ENCODE assay signal across 10 mouse cellular contexts in genomic region chr5:37822116-37822707, GRCm38 (mm10). TPM values are rescaled to one million over a fixed set of nuclear protein-coding genes. Genes with fewer than 3 reads are reported as not detected.
A peak's percentile ranks its signal among the peaks of the same experiment; 100 is the strongest.
DNase-seq lines count a peak whose midpoint lies in the region; ATAC-seq lines count a peak whose summit lies in the region.
"Had no signal": no experiment of that assay in that cellular context is flagged by ENCODE, and none has a peak within 500 bp of the region (broad histone marks: within the 10 kb centered on the region; RNA-seq: fewer than 3 reads in every experiment).

No protein-coding gene starts in this region.

- intact Hi-C loops in heart, postnatal 10 days (cut with DNase I), result loop anchor here (5.0 kb wide), 1 partner anchor 215 kb away; the partner anchor contains the start of gene Stx18
- intact Hi-C loops in left cerebral cortex, postnatal 4 days (cut with DNase I), result loop anchor here (10.0 kb wide), 1 partner anchor 373 kb away; no protein-coding TSS in a partner anchor

- peaks cover 99% of the 10 kb centered on the region for H3K27me3 ChIP-seq in heart, embryonic 13.5 days (replicated peaks)
- peaks cover 39% of the 10 kb centered on the region for H3K27me3 ChIP-seq in embryonic facial prominence, embryonic 11.5 days (ENCODE audit: control insufficient read depth, insufficient read depth, low read length)
- peaks cover 92% of the 10 kb centered on the region for H3K27me3 ChIP-seq in hindbrain, embryonic 12.5 days
- H3K27me3 ChIP-seq in midbrain, embryonic 15.5 days (replicated peaks), result peaks cover 81% of the 10 kb centered on the region

- ATAC-seq in heart, embryonic 13.5 days (ENCODE audit: extremely low read depth, insufficient number of reproducible peaks, low FRiP score, low TSS enrichment), result no peak
- no peak for ATAC-seq in embryonic facial prominence, embryonic 11.5 days (replicated peaks; ENCODE audit: insufficient number of reproducible peaks, low FRiP score, low TSS enrichment, low read depth)
- no peak for ATAC-seq in hindbrain, embryonic 12.5 days (ENCODE audit: low FRiP score)
- no peak for ATAC-seq in midbrain, embryonic 15.5 days (replicated peaks)
- ATAC-seq in monocyte, adult 5-6 weeks (replicated peaks; ENCODE audit: insufficient number of reproducible peaks, low FRiP score, low TSS enrichment, poor library complexity, severe bottlenecking), result no peak

- 18% methylated on average over 11 of the region's 11 CpGs for WGBS in heart, embryonic 13.5 days
- WGBS in embryonic facial prominence, embryonic 11.5 days, result 3% methylated on average over 11 of the region's 11 CpGs
- WGBS in hindbrain, embryonic 12.5 days, result 4% methylated on average over 11 of the region's 11 CpGs
- 8% methylated on average over 11 of the region's 11 CpGs for whole genome bisulfite sequencing in midbrain, embryonic 15.5 days

- H3K27ac ChIP-seq in heart, embryonic 13.5 days (replicated peaks), result no peak overlapping the region
- peak overlapping the region; percentile 88; the same call in 1 of the 2 replicates for H3K27ac ChIP-seq in embryonic facial prominence, embryonic 11.5 days (replicated peaks; ENCODE audit: low read depth, low read length)
- H3K27ac ChIP-seq in hindbrain, embryonic 12.5 days, result no peak overlapping the region
- no peak overlapping the region for H3K27ac ChIP-seq in midbrain, embryonic 15.5 days

- peak overlapping the region; percentile 81 for H3K9ac ChIP-seq in heart, embryonic 13.5 days
- peak overlapping the region; percentile 87 for H3K9ac ChIP-seq in embryonic facial prominence, embryonic 11.5 days (replicated peaks; ENCODE audit: low read length)
- peak overlapping the region; percentile 32; the same call in 1 of the 2 replicates for H3K9ac ChIP-seq in hindbrain, embryonic 12.5 days
- H3K9ac ChIP-seq in midbrain, embryonic 15.5 days, result no peak overlapping the region

- no peaks in the 10 kb centered on the region for H3K36me3 ChIP-seq in heart, embryonic 13.5 days
- H3K36me3 ChIP-seq in embryonic facial prominence, embryonic 11.5 days (replicated peaks; ENCODE audit: control insufficient read depth, insufficient read depth, low read depth, low read length), result no peaks in the 10 kb centered on the region
- H3K36me3 ChIP-seq in hindbrain, embryonic 12.5 days, result no peaks in the 10 kb centered on the region
- H3K36me3 ChIP-seq in midbrain, embryonic 15.5 days (replicated peaks), result no peaks in the 10 kb centered on the region

- no peak for DNase-seq in heart, postnatal 10 days
- DNase-seq in embryonic facial prominence, embryonic 11.5 days (ENCODE audit: low spot score), result peak; percentile 17
- DNase-seq in left cerebral cortex, postnatal 4 days, result no peak
- no peak for DNase-seq in adrenal gland, postnatal 10 days
- DNase-seq: layer of hippocampus, adult 9-11 months; thymus, postnatal 4 days had no signal

- H3K9me3 ChIP-seq in heart, embryonic 13.5 days, result no peaks in the 10 kb centered on the region
- no peaks in the 10 kb centered on the region for H3K9me3 ChIP-seq in embryonic facial prominence, embryonic 11.5 days (replicated peaks; ENCODE audit: control insufficient read depth, low read length)
- no peaks in the 10 kb centered on the region for H3K9me3 ChIP-seq in hindbrain, embryonic 12.5 days (replicated peaks)
- H3K9me3 ChIP-seq in midbrain, embryonic 15.5 days, result no peaks in the 10 kb centered on the region

- peak overlapping the region; percentile 69 for H3K4me3 ChIP-seq in heart, embryonic 13.5 days
- peak overlapping the region; percentile 72 for H3K4me3 ChIP-seq in embryonic facial prominence, embryonic 11.5 days (ENCODE audit: low read depth, low read length)
- H3K4me3 ChIP-seq in hindbrain, embryonic 12.5 days, result peak overlapping the region; percentile 49
- peak overlapping the region; percentile 36; the same call in 1 of the 2 replicates for H3K4me3 ChIP-seq in midbrain, embryonic 15.5 days

- peaks cover 35% of the 10 kb centered on the region for H3K4me1 ChIP-seq in heart, embryonic 13.5 days
- H3K4me1 ChIP-seq in embryonic facial prominence, embryonic 11.5 days (ENCODE audit: control insufficient read depth, insufficient read depth, low read length), result peaks cover 7% of the 10 kb centered on the region; the same call in 1 of the 2 replicates
- peaks cover 48% of the 10 kb centered on the region for H3K4me1 ChIP-seq in hindbrain, embryonic 12.5 days
- H3K4me1 ChIP-seq in midbrain, embryonic 15.5 days, result peaks cover 42% of the 10 kb centered on the region

- H3K4me2 ChIP-seq in heart, embryonic 13.5 days, result peak overlapping the region; percentile 83
- peak overlapping the region; percentile 82 for H3K4me2 ChIP-seq in embryonic facial prominence, embryonic 11.5 days (ENCODE audit: low read depth, low read length)
- peak overlapping the region; percentile 63 for H3K4me2 ChIP-seq in hindbrain, embryonic 12.5 days (replicated peaks)
- no peak overlapping the region for H3K4me2 ChIP-seq in midbrain, embryonic 15.5 days

RNA-seq across cellular contexts. Expression of gene Msx1, which starts 2.2 kb away (rescaled TPM):
- 8.6 and 10.3 TPM in 2 replicates for polyA plus RNA-seq in heart, embryonic 13.5 days (2015; fragmentation: Nextera tagmentation; extraction: Ambion mirVana)
- total RNA-seq in heart, postnatal 10 days (2021), result 1 to 10 TPM; 5.8 to 6.2 TPM
- polyA plus RNA-seq in embryonic facial prominence, embryonic 11.5 days (2014; fragmentation: Nextera tagmentation; extraction: Ambion mirVana), result 330 and 367 TPM in 2 replicates
- 95.6 and 118 TPM in 2 replicates for polyA plus RNA-seq in hindbrain, embryonic 12.5 days (2016; fragmentation: Nextera tagmentation; extraction: Ambion mirVana)
- polyA plus RNA-seq in midbrain, embryonic 15.5 days (2015; fragmentation: Nextera tagmentation; extraction: Ambion mirVana), result 15.5 and 17.2 TPM in 2 replicates
- total RNA-seq in left cerebral cortex, postnatal 4 days (2021), result 1 to 10 TPM; 3.5 to 4.4 TPM
- total RNA-seq in adrenal gland, postnatal 10 days (2021), result 1 to 10 TPM; 1.9 to 2.5 TPM
- total RNA-seq in monocyte, adult 5-6 weeks (2017), result not detected in 3 replicates
